Mouse (Mus musculus): ENCODE data around the gene Capns2. TPM values are rescaled to one million over a fixed set of nuclear protein-coding genes. Genes with fewer than 3 reads are reported as not detected.
"Not testable (repeated sequence)": the region's sequence is repeated elsewhere in the genome, so short reads cannot be mapped to it uniquely, and the experiment has no call there.

The Capns2 gene
- polyA plus RNA-seq, 1 experiment: 2.8 TPM

DNA sequence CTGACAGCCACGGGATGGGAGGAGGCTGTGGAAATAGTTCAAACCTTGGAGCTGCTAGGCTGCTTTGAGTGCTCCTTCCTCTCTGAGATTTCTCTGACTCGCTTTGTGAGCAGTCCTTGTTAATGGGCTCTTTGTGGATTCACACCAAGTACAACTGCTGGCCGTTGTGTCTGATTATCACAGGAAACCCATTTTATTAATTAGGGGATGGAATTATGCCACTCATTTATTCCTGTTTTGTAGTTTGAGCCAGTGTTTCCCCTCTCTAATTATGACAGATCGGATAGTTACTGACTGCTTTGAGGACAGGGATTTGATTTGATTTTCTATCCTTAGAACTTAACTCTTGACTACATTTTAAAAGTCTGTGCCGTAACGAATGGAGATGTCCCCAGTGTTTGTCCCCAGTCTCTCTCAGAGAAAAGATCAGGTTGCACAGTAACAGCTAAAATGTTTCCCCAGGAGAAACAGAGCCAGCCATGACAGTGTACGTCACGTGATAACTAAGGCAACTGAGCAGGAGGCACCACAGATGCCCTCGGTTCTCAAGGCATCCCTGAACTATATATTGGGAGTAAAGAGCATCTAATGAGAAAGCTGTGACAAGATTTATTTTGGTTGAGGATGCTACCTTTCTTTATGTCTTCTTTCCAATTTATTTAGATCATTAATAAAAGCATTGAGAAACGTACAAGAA is 29.0 kb upstream of the Capns2 start:
- Histone ChIP-seq H3K27ac (ENCODE audit: insufficient read depth, low read depth, low read length) (no peak overlapping the region), H3K4me3 (ENCODE audit: insufficient read depth, low read length) (no peak overlapping the region), H3K4me1 (ENCODE audit: control insufficient read depth, insufficient read depth, low read length) (peaks cover 29% of the 10 kb centered on the region)
- TF ChIP-seq CTCF (IDR thresholded peaks at IDR 0.05; ENCODE audit: low read depth, low read length) (no peak), POLR2A (IDR thresholded peaks at IDR 0.05; ENCODE audit: borderline replicate concordance, low read depth, low read length) (no peak)

DNA sequence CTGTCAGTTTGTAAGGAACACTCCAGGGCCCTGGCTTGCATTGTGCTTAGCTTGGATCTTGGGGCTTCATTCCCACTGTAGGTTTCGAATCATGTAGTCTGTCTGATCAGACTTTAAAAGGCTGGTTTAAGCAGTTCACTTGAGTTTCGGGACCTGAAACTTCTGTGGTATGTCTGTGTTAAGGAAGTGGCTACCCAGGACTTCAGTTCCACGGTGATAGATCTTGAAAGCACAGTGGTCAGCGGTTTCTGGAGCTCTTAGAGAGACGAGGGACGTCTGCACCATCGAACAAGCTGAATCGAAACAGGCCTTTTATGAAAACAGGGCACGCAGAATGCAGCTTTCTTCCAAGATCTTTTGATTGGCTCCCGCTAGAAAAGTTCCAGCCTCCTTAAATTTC is 25.4 kb upstream of the Capns2 start:
- Histone ChIP-seq H3K4me3 (ENCODE audit: insufficient read depth, low read length) (no peak overlapping the region), H3K4me1 (ENCODE audit: control insufficient read depth, insufficient read depth, low read length) (peaks cover 13% of the 10 kb centered on the region), H3K27ac (ENCODE audit: insufficient read depth, low read depth, low read length) (peak overlapping the region; percentile 37)
- TF ChIP-seq POLR2A (IDR thresholded peaks at IDR 0.05; ENCODE audit: borderline replicate concordance, low read depth, low read length) (no peak), CTCF (IDR thresholded peaks at IDR 0.05; ENCODE audit: low read depth, low read length) (no peak)

DNA sequence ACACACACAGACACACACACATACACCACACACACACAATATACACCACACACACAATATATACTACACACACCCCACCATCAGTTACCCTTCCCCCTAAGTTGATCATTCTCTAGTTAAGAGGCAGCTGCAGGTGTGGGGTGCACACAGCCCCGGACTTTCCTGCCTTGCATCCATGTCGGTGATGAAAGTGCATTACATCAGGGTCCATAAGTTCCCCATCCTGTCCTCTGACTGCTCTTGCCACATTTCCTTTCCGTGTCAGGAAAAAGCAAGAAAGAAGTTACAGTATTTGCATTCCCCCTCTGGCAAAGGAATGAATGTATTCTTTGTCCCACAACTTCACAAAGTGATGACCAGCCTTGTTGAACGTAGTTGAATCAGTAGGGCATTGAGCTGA is 20.0 kb upstream of the Capns2 start:
- peak overlapping the region; percentile 23; the same call in 1 of the 2 replicates for H3K27ac ChIP-seq (ENCODE audit: insufficient read depth, low read depth, low read length)
- TF ChIP-seq POLR2A (IDR thresholded peaks at IDR 0.05; ENCODE audit: borderline replicate concordance, low read depth, low read length) (no peak), CTCF (IDR thresholded peaks at IDR 0.05; ENCODE audit: low read depth, low read length) (no peak)
- peaks cover 16% of the 10 kb centered on the region for H3K4me1 ChIP-seq (ENCODE audit: control insufficient read depth, insufficient read depth, low read length)
- no peak overlapping the region for H3K4me3 ChIP-seq (ENCODE audit: insufficient read depth, low read length)

DNA sequence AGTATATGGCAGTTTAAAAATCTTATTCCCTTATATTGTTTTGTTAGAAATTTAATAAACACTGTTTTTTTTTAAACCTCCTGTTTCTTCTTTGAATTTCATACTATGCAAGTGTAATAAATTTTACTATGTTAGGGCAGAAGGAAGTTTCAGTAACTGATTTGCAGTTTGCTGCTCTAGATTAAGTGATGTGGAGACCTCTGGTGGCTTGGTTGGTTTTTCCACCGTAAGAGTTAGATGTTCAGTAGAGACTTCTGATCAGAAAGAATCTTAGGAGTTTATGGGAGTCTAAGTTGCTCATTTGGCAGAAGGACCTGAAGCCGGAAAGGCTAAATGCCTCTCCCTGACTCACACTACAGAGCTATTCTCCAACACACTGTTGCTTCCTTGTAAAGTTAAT is 17.4 kb upstream of the Capns2 start:
- H3K4me3 ChIP-seq (ENCODE audit: insufficient read depth, low read length): no peak overlapping the region
- TF ChIP-seq POLR2A (IDR thresholded peaks at IDR 0.05; ENCODE audit: borderline replicate concordance, low read depth, low read length) (no peak), CTCF (IDR thresholded peaks at IDR 0.05; ENCODE audit: low read depth, low read length) (no peak)
- H3K27ac ChIP-seq (ENCODE audit: insufficient read depth, low read depth, low read length): no peak overlapping the region
- H3K4me1 ChIP-seq (ENCODE audit: control insufficient read depth, insufficient read depth, low read length): peaks cover 15% of the 10 kb centered on the region

DNA sequence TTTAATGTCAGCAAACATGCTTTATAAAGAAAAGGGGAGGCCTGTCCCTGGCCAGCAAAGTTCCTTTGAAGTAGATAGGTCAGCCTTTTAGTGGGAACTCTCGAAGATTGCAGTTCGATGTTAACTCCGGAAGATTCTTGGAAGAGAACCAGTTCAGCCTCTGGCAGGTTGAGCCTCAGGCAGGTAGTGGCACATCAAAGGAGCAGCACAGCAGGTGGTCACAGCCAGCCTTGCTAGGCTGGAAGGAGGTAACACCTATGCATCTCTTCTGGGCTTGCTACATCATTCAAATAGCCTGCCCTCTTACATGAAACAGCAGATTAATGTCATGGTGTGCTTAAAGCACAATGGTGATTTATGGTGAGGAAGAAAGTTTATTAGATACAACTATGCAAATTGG is 9.0 kb upstream of the Capns2 start:
- H3K4me1 ChIP-seq (ENCODE audit: control insufficient read depth, insufficient read depth, low read length); H3K4me3 ChIP-seq (ENCODE audit: insufficient read depth, low read length): not testable (repeated sequence)

DNA sequence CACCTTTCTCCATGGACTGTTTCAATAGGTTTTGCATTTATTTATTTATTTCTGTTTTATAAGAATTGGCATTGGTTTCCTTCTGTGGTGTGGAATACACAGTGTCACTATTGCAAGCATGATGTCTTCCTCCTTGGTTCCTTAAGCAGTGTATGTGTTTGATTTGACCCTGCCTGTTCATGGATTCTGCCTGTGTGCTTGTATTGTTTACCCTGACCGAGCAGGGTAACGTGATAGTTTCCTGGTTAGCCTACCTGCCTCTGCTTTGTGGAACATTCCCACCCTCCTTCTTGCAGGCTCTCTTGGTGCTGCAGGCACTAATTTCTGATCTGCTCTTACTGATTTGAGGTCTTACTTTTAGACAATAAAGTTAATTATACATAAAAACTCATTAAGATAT is 7.3 kb upstream of the Capns2 start:
- H3K4me1 ChIP-seq (ENCODE audit: control insufficient read depth, insufficient read depth, low read length): 0 out of 2 replicates have a peak, but pooled peaks cover 2% of the 10 kb centered on the region
- no peak overlapping the region for H3K27ac ChIP-seq (ENCODE audit: insufficient read depth, low read depth, low read length)
- TF ChIP-seq CTCF (IDR thresholded peaks at IDR 0.05; ENCODE audit: low read depth, low read length): no peak
- no peak for TF ChIP-seq POLR2A (IDR thresholded peaks at IDR 0.05; ENCODE audit: borderline replicate concordance, low read depth, low read length)
- no peak overlapping the region for H3K4me3 ChIP-seq (ENCODE audit: insufficient read depth, low read length)

More for the DNA sequence above, 9.0 kb upstream of the Capns2 start:
- H3K27ac ChIP-seq (ENCODE audit: insufficient read depth, low read depth, low read length): not testable (repeated sequence)

DNA sequence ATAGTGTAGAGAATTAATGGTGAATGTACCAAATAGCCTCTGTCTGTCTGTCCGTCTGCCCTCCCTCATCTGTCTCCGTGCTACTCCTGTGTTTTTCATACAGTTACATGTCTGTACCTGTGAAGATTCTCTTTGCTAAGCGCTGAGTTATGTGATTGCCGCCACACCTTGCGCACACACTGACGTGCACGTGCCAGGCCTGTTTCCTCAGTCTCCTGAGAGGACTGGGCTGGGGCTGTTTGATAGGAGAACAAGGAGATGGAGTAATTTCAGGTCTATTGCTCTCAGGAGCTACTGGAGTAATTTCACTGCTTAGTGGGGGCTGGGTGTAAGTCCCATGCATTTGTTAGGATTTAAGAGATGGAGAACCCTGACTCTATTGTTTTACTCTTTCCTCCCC is 6.2 kb upstream of the Capns2 start:
- 0 out of 2 replicates have a peak, but pooled peaks cover 2% of the 10 kb centered on the region for H3K4me1 ChIP-seq (ENCODE audit: control insufficient read depth, insufficient read depth, low read length)
- TF ChIP-seq CTCF (IDR thresholded peaks at IDR 0.05; ENCODE audit: low read depth, low read length) (no peak), POLR2A (IDR thresholded peaks at IDR 0.05; ENCODE audit: borderline replicate concordance, low read depth, low read length) (no peak)
- no peak overlapping the region for H3K27ac ChIP-seq (ENCODE audit: insufficient read depth, low read depth, low read length)
- H3K4me3 ChIP-seq (ENCODE audit: insufficient read depth, low read length): no peak overlapping the region

DNA sequence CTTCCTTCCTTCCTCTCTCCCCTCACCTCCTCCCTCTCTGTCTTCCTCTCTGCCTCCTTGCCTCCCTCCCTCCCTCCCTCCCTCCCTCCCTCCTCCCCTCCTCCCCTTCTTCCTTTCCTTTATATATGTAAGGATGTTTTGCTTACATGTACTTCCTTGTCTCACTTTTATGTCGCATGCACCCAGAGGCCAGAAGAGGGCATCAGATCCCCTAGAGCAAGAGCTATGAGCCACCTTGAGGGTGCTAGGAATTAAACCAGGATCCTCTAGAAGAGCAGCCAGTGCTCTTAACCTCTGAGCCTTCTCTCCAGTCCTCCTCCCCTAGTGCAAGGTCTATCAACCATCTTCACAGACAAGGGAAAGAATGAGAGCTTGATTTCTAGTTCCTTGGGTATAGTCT is 5.2 kb upstream of the Capns2 start:
- Histone ChIP-seq H3K27ac (ENCODE audit: insufficient read depth, low read depth, low read length) (no peak overlapping the region), H3K4me1 (ENCODE audit: control insufficient read depth, insufficient read depth, low read length) (0 out of 2 replicates have a peak, but pooled peaks cover 2% of the 10 kb centered on the region)
- TF ChIP-seq CTCF (IDR thresholded peaks at IDR 0.05; ENCODE audit: low read depth, low read length) (no peak), POLR2A (IDR thresholded peaks at IDR 0.05; ENCODE audit: borderline replicate concordance, low read depth, low read length) (no peak)

DNA sequence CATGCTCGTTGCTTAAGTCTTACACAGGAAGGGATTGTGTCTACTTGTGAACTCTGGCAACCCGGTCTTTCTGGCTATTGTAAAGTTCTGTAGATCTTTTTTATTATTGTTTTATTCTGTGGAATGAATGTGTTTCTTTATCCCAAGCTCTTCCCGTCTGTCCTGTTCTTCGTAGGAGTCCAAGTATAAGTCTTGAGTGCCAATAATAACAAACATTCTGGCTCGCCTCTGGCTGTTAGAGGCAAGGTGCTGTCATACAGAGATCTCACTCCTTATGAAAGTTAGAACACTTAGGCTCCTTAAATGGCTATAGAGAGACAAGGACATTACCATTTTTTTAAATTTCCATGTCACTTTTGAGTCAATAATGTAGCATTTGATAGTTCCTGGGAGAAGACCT is 4.6 kb upstream of the Capns2 start:
- no peak for TF ChIP-seq CTCF (IDR thresholded peaks at IDR 0.05; ENCODE audit: low read depth, low read length)
- no peak for TF ChIP-seq POLR2A (IDR thresholded peaks at IDR 0.05; ENCODE audit: borderline replicate concordance, low read depth, low read length)
- Histone ChIP-seq H3K27ac (ENCODE audit: insufficient read depth, low read depth, low read length) (no peak overlapping the region), H3K4me3 (ENCODE audit: insufficient read depth, low read length) (no peak overlapping the region), H3K4me1 (ENCODE audit: control insufficient read depth, insufficient read depth, low read length) (0 out of 2 replicates have a peak, but pooled peaks cover 2% of the 10 kb centered on the region)

More for the DNA sequence above, 5.2 kb upstream of the Capns2 start:
- no peak overlapping the region for H3K4me3 ChIP-seq (ENCODE audit: insufficient read depth, low read length)

DNA sequence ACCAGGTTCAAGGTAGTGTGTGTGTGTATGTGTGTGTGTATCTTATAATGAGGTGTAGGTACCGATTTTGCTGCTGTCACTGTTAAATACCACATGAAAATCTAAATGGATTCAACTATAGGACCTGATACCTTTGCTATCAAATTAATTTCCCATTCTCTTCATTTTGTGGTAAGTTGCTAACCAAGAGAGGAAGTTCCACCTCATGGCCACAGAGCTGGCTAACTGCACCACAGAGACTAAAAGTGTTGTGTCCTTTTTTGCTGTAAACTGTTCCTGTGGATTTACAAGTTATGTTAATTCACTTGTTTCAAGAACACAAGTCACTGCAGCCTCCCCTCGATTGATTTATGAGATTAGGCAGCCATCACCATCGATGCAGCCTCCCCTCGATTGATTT is 3.4 kb upstream of the Capns2 start:
- no peak overlapping the region for H3K27ac ChIP-seq (ENCODE audit: insufficient read depth, low read depth, low read length)
- no peak overlapping the region for H3K4me3 ChIP-seq (ENCODE audit: insufficient read depth, low read length)
- TF ChIP-seq CTCF (IDR thresholded peaks at IDR 0.05; ENCODE audit: low read depth, low read length) (no peak), POLR2A (IDR thresholded peaks at IDR 0.05; ENCODE audit: borderline replicate concordance, low read depth, low read length) (no peak)
- H3K4me1 ChIP-seq (ENCODE audit: control insufficient read depth, insufficient read depth, low read length): 0 out of 2 replicates have a peak, but pooled peaks cover 2% of the 10 kb centered on the region
